Mouse (Mus musculus): Measurements from ENCODE around the gene Mdc1. TPM values are rescaled to one million over a fixed set of nuclear protein-coding genes. Genes with fewer than 3 reads are reported as not detected.

Gene Mdc1
- polyA plus RNA-seq, 1 experiment = 22.5 TPM

DNA sequence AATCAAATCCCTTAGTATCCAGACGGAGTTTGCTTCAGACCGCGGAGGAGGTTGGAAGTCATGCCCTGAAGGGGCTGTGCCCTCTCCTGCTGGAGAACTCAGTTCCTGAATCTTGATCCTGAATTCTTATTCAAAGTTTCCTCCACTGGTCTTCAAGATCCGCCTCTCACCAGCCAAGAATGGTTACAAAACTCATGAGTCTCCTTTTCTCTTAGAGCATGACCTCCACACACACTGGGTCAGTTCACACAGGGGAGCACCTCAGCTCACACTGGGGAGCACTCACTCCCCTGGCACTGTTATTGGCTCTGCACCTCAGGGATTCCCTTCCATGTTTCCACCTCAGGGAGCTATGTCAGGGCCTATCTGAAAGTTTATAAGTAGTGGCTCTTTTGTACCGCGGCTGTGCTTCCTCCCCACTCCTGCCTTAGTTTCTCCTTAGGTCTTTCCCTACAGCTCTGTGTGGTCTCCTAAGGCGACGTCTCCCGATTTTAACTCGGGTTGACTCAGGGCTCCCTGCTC is 23.6 kb downstream of the Mdc1 start:
- no peak for TF ChIP-seq GATA1 (IDR thresholded peaks at IDR 0.05; ENCODE audit: low read length)

- no peak for TF ChIP-seq GATA1 (IDR thresholded peaks at IDR 0.05; ENCODE audit: low read length)
Observed at GRCm38 (mm10) chr17:35865481-35866280, 24.4 kb downstream of the Mdc1 start, which contains the start of gene Ppp1r18. Gene Ppp1r18 (plus strand): TSS chr17:35865593.

GRCm38 (mm10) chr17:35866281-35866831 is 25.0 kb downstream of the Mdc1 start:
- TF ChIP-seq GATA1 (IDR thresholded peaks at IDR 0.05; ENCODE audit: low read length) = no peak

DNA sequence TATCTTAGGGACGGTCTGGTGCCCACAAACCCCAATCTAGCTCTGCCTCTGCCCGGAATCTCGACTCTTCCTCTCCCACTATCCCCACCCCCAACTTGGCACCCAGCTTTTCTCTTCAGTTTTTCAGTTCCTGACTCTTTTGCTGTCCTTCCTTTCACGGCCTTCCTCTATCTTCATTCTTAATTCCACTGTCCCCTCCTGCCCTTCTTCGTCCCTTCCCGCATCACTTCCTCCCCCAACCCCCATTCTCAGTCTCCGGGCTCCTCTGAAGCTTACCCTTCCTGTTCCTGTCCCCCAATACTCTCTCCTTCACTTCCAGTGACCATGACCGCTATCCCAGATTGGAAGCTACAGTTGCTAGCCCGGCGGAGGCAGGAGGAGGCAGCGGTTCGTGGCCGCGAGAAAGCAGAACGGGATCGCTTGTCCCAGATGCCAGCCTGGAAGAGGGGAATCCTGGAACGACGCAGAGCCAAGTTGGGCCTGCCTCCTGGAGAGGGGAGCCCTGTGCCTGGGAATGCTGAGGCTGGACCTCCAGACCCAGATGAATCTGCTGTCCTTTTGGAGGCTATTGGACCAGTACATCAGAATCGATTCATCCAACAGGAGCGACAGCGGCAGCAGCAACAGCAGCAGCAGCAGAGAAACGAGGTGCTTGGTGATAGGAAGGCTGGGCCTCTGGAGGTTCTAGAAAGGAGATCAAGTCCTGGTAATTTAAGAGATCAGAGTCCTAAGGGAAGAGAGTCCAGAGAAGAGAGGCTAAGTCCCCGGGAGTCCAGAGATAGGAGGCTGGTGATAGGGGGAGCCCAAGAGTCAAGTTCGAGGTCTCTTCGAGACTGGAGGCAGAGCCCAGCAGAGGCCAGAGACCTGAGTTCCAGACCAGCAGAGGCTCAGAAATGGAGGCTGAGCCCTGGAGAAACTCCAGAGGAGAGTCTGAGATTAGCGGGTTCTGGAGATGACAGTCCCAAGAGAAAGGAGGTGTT is 25.9 kb downstream of the Mdc1 start:
- TF ChIP-seq GATA1 (IDR thresholded peaks at IDR 0.05; ENCODE audit: low read length) = no peak

GRCm38 (mm10) chr17:35868165-35868820 is 27.0 kb downstream of the Mdc1 start:
- TF ChIP-seq GATA1 (IDR thresholded peaks at IDR 0.05; ENCODE audit: low read length) = no peak

GRCm38 (mm10) chr17:35868961-35869345 is 27.6 kb downstream of the Mdc1 start:
- no peak for TF ChIP-seq GATA1 (IDR thresholded peaks at IDR 0.05; ENCODE audit: low read length)

DNA sequence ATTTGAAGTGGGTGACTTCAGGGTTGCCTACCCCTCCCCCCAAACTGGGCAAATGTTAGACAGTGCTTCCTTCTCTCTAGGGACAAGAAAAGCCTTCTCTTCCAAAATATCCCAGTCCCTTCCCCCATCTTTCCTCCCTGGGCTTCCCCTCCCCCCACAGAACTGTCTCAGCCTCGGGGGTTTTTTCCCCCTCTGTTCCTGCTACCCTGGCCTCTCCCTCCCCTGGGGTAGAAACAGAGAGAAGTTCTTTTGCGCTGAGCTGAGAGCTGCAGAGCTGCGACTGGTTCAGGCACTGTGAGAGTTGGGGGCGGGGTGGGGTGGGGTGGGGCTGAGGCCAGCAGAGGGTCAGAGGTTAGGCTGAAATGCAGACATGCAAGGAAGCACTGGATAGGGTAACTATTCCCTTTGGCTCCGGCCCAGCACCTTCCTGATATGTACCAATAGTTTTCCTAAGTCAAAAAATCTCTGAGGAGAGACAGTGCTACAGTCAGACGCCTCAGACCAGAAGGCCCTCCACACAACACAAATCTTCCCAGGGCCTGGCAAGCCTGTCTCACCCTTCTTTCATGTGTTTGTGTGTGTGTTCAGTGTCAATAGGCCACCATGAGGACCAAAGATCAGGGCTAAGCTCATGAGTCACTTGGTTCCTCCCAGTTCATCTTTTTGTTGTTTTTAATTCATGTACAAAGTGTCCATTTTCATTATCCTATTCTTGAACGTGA is 28.2 kb downstream of the Mdc1 start:
- TF ChIP-seq GATA1 (IDR thresholded peaks at IDR 0.05; ENCODE audit: low read length) = no peak

DNA sequence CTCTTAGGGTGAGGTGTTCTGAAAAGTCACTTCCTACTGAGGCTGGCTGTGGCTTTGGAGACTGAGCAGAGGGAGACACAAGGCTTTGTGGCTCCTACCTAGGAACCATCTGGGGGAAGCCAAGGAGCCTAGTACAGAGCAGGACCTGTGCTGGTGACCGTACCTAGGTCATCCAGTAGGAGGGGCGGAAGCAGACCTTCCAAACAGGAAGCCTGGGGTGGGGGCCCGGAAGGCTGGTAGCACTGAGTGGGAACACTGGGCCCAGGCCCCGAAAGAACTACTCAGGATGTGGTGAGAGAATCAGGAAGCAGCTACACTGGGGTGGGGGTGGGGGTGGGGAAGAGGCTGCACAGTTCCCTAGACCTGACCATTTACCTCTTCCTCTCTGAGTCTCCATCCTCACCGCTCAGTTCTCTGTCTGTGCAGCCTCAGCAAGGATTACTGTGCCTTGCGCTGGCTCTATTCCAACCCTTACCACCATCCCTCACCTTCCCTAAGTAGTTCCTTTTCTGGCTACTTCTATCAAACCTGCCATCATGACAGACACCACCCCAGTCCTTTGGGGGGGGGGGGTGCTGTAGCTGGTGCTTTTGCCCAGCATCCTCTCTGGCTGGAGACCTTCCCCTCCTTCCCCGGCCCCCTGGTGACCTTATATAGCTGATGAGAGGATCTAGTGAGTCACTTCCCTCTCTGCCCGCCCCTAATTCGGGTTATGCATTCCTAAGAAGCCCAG is 29.0 kb downstream of the Mdc1 start:
- no peak for TF ChIP-seq GATA1 (IDR thresholded peaks at IDR 0.05; ENCODE audit: low read length)

- TF ChIP-seq GATA1 (IDR thresholded peaks at IDR 0.05; ENCODE audit: low read length) = no peak
Observed at GRCm38 (mm10) chr17:35870884-35871696, 29.8 kb downstream of the Mdc1 start.

- peak; percentile 73 for TF ChIP-seq GATA1 (IDR thresholded peaks at IDR 0.05; ENCODE audit: low read length)
Observed at GRCm38 (mm10) chr17:35873774-35874519, 32.6 kb downstream of the Mdc1 start.

DNA sequence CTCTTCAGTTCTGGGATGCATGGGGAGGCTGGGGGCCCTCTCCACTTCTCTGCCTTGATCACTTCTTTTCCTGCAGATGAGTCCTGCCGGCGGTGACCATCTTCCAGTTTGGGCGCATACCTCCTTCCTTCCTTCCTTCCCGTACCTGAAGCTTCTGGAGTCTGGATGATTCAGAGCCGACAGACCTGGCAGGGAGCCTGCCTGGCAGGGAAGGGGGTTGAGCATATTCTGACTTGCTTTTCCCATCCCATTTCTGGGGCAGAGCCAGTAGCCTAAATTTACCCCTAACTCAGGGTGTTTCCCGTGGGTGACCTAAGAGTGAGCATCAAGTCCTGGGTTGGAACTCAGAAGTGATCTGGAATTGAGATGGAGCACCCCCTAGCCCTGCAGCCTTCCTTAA is 33.4 kb downstream of the Mdc1 start:
- TF ChIP-seq GATA1 (IDR thresholded peaks at IDR 0.05; ENCODE audit: low read length) = no peak
